ENCODE assay signal across 18 mouse cellular contexts in the genomic region with DNA sequence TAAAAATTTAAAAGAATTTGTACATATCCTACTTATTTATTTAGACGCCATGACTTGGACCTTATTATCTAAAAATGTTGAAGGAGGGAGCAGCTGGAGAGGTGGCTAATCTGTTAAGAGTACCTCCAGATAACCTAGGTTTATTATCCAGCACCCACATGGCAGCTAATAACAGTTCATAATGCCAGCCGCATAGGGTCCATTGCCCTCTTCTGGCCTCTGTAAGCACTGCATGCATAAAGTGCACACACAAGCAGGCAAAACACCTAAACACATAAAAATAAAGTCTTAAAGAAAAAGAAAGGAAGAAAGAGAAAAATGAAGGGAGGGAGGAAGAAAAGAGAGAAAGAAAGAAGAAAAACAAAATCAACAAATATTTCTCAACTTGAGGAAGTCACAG. TPM values are rescaled to one million over a fixed set of nuclear protein-coding genes. Genes with fewer than 3 reads are reported as not detected.
A peak's percentile ranks its signal among the peaks of the same experiment; 100 is the strongest.
DNase-seq lines count a peak whose midpoint lies in the region; ATAC-seq and TF ChIP-seq lines count a peak whose summit lies in the region.
"Had no signal": no experiment of that assay in that cellular context is flagged by ENCODE, and none has a peak within 500 bp of the region (broad histone marks: within the 10 kb centered on the region; RNA-seq: fewer than 3 reads in every experiment).

No protein-coding gene starts in this region.

- no peak overlapping the region for H3K9ac ChIP-seq in heart, postnatal 0 days (replicated peaks; ENCODE audit: low read depth, low read length)
- H3K9ac ChIP-seq in lung, postnatal 0 days (replicated peaks; ENCODE audit: low read depth) = no peak overlapping the region

- no peak for TF ChIP-seq EP300 in heart, postnatal 0 days (IDR thresholded peaks at IDR 0.05; ENCODE audit: low read depth)
- no peak for TF ChIP-seq EP300 in lung, postnatal 0 days (IDR thresholded peaks at IDR 0.05)

- TF ChIP-seq CTCF in heart, postnatal 0 days (IDR thresholded peaks at IDR 0.05; ENCODE audit: low read depth) = peak; percentile 19; the same call in 1 of the 2 replicates
- peak; percentile 54 for TF ChIP-seq CTCF in lung, postnatal 0 days (IDR thresholded peaks at IDR 0.05)

- DNase-seq in heart, postnatal 0 days (ENCODE audit: low spot score) = no peak
- DNase-seq in heart, postnatal 4 days = no peak
- no peak for DNase-seq in lung, postnatal 0 days (ENCODE audit: low spot score)
- DNase-seq in lung, postnatal 10 days = no peak
- DNase-seq in MEL-GATA-1-ER (ENCODE audit: extremely low read depth, low read depth) = peak; percentile 48
- no peak for DNase-seq in adrenal gland, postnatal 10 days
- no peak for DNase-seq in natural killer cell, adult 2 months (ENCODE audit: low spot score in 2 of 2)
- DNase-seq: cerebellum, adult 9-11 months; embryo, embryonic 11 days; kidney, postnatal 10 days; right cerebral cortex, postnatal 25 days had no signal

- no peaks in the 10 kb centered on the region for H3K9me3 ChIP-seq in heart, postnatal 0 days (replicated peaks; ENCODE audit: control insufficient read depth, low read length)
- H3K9me3 ChIP-seq in lung, postnatal 0 days (ENCODE audit: low read length) = no peaks in the 10 kb centered on the region
- H3K9me3 ChIP-seq: limb, embryonic 10.5 days had no signal

- H3K4me1 ChIP-seq in heart, postnatal 0 days (ENCODE audit: control insufficient read depth, insufficient read depth) = peaks cover 11% of the 10 kb centered on the region
- H3K4me1 ChIP-seq in lung, postnatal 0 days (ENCODE audit: insufficient read depth, low read depth, low read length) = no peaks in the 10 kb centered on the region

- 86% methylated on average over 2 of the region's 2 CpGs for WGBS in heart, postnatal 0 days
- 91% methylated on average over 2 of the region's 2 CpGs for WGBS in lung, postnatal 0 days

- no peak overlapping the region for H3K4me2 ChIP-seq in heart, postnatal 0 days (ENCODE audit: low read depth, low read length)
- no peak overlapping the region for H3K4me2 ChIP-seq in lung, postnatal 0 days (replicated peaks; ENCODE audit: low read depth, low read length)

- no peaks in the 10 kb centered on the region for H3K36me3 ChIP-seq in heart, postnatal 0 days (replicated peaks; ENCODE audit: control insufficient read depth, insufficient read depth, low read length)
- no peaks in the 10 kb centered on the region for H3K36me3 ChIP-seq in lung, postnatal 0 days (ENCODE audit: insufficient read depth, low read length)
- H3K36me3 ChIP-seq: limb, embryonic 10.5 days had no signal

- ATAC-seq in heart, postnatal 0 days (ENCODE audit: insufficient read depth, low read depth) = no peak
- no peak for ATAC-seq in lung, postnatal 0 days
- ATAC-seq in megakaryocyte-erythroid progenitor cell, adult 5-6 weeks (replicated peaks; ENCODE audit: low FRiP score, low TSS enrichment, poor library complexity, severe bottlenecking) = peak; percentile 72

- no peak overlapping the region for H3K4me3 ChIP-seq in heart, postnatal 0 days (ENCODE audit: low read depth, low read length)
- no peak overlapping the region for H3K4me3 ChIP-seq in lung, postnatal 0 days (ENCODE audit: low read depth, low read length)
- H3K4me3 ChIP-seq: limb, embryonic 10.5 days; megakaryocyte, embryonic 14.5 days had no signal

- H3K27me3 ChIP-seq in heart, postnatal 0 days (ENCODE audit: control insufficient read depth, insufficient read depth, low read length) = no peaks in the 10 kb centered on the region
- H3K27me3 ChIP-seq in lung, postnatal 0 days (replicated peaks; ENCODE audit: insufficient read depth, low read length) = no peaks in the 10 kb centered on the region

- H3K27ac ChIP-seq in heart, postnatal 0 days (ENCODE audit: low read depth) = no peak overlapping the region
- no peak overlapping the region for H3K27ac ChIP-seq in lung, postnatal 0 days (ENCODE audit: low read length)
- H3K27ac ChIP-seq: limb, embryonic 10.5 days had no signal

RNA-seq across cellular contexts. Expression of a gene that starts 4.2 kb away (rescaled TPM):
- total RNA-seq in heart, postnatal 0 days (2014; rRNA removed; ENCODE audit: low replicate concordance) = 377 and 462 TPM in 2 replicates
- polyA plus RNA-seq in heart, postnatal 0 days (2015; fragmentation: Nextera tagmentation; extraction: Ambion mirVana) = 108 and 125 TPM in 2 replicates
- 10 to 100 TPM; 34.9 to 35.2 TPM for total RNA-seq in heart, postnatal 4 days (2021)
- 48.6 and 49.8 TPM in 2 replicates for polyA plus RNA-seq in lung, postnatal 0 days (2015; fragmentation: Nextera tagmentation; extraction: Ambion mirVana)
- total RNA-seq in megakaryocyte-erythroid progenitor cell, adult 5-6 weeks (2014; fragmentation: Nextera tagmentation) = 135 and 168 TPM in 2 replicates
- 71.6 and 94.3 TPM in 2 replicates for total RNA-seq in megakaryocyte-erythroid progenitor cell, adult 5-6 weeks (2017)
- total RNA-seq in adrenal gland, postnatal 10 days (2021) = 10 to 100 TPM; 41.9 to 42.3 TPM

RNA-seq across cellular contexts. Expression of a gene that starts 45.6 kb away (rescaled TPM):
- total RNA-seq in heart, postnatal 0 days (2014; rRNA removed; ENCODE audit: low replicate concordance) = 85.9 and 89.5 TPM in 2 replicates
- 80.7 and 82.9 TPM in 2 replicates for polyA plus RNA-seq in heart, postnatal 0 days (2015; fragmentation: Nextera tagmentation; extraction: Ambion mirVana)
- 10 to 100 TPM; 65.6 to 71.0 TPM for total RNA-seq in heart, postnatal 4 days (2021)
- 92.3 and 99.4 TPM in 2 replicates for polyA plus RNA-seq in lung, postnatal 0 days (2015; fragmentation: Nextera tagmentation; extraction: Ambion mirVana)
- 11.3 and 14.1 TPM in 2 replicates for total RNA-seq in megakaryocyte-erythroid progenitor cell, adult 5-6 weeks (2014; fragmentation: Nextera tagmentation)
- total RNA-seq in megakaryocyte-erythroid progenitor cell, adult 5-6 weeks (2017) = 12.6 and 20.3 TPM in 2 replicates
- 10 to 100 TPM; 78.0 to 90.5 TPM for total RNA-seq in adrenal gland, postnatal 10 days (2021)

RNA-seq across cellular contexts. Expression of a gene that starts 51.1 kb away (rescaled TPM):
- total RNA-seq in heart, postnatal 0 days (2014; rRNA removed; ENCODE audit: low replicate concordance) = 12.4 and 16.2 TPM in 2 replicates
- 18.7 and 20.6 TPM in 2 replicates for polyA plus RNA-seq in heart, postnatal 0 days (2015; fragmentation: Nextera tagmentation; extraction: Ambion mirVana)
- 10 to 100 TPM; 68.7 to 69.2 TPM for total RNA-seq in heart, postnatal 4 days (2021)
- polyA plus RNA-seq in lung, postnatal 0 days (2015; fragmentation: Nextera tagmentation; extraction: Ambion mirVana) = 37.4 and 42.8 TPM in 2 replicates
- 115 and 116 TPM in 2 replicates for total RNA-seq in megakaryocyte-erythroid progenitor cell, adult 5-6 weeks (2014; fragmentation: Nextera tagmentation)
- 24.7 and 27.0 TPM in 2 replicates for total RNA-seq in megakaryocyte-erythroid progenitor cell, adult 5-6 weeks (2017)
- 10 to 100 TPM; 68.5 to 80.8 TPM for total RNA-seq in adrenal gland, postnatal 10 days (2021)

RNA-seq across cellular contexts. Expression of a gene that starts 51.5 kb away (rescaled TPM):
- not detected in 2 replicates for total RNA-seq in heart, postnatal 0 days (2014; rRNA removed; ENCODE audit: low replicate concordance)
- not detected in 2 replicates for polyA plus RNA-seq in heart, postnatal 0 days (2015; fragmentation: Nextera tagmentation; extraction: Ambion mirVana)
- total RNA-seq in heart, postnatal 4 days (2021) = 1 to 10 TPM in 1 of 2 experiments, not detected in 1; 1.9 TPM
- polyA plus RNA-seq in lung, postnatal 0 days (2015; fragmentation: Nextera tagmentation; extraction: Ambion mirVana) = not detected in 2 replicates
- total RNA-seq in megakaryocyte-erythroid progenitor cell, adult 5-6 weeks (2014; fragmentation: Nextera tagmentation) = 2.6 TPM in 1 of 2 replicates, not detected in the other
- total RNA-seq in megakaryocyte-erythroid progenitor cell, adult 5-6 weeks (2017) = not detected in 2 replicates
- total RNA-seq in adrenal gland, postnatal 10 days (2021) = 1 to 10 TPM in 1 of 2 experiments, not detected in 1; 1.5 TPM
- polyA plus RNA-seq: frontal cortex, adult 2 months; gonadal fat pad, adult 2 months; heart, embryonic 16.5 days; liver, embryonic 16.5 days had no signal
